Mouse (Mus musculus) C2C12 (cell line): Measurements from ENCODE around the gene Hmga2.

Experiments
- CTCF ChIP-seq: IDR thresholded peaks from one replicate; pipeline ENCODE4 v1.5.1; 2011; ENCODE audit not compliant: control insufficient read depth, insufficient read depth, insufficient read length
- MYOD1 ChIP-seq: IDR thresholded peaks from one replicate; pipeline ENCODE4 v1.6.1; 2011; ENCODE audit warnings: low read depth; ENCODE audit not compliant: control insufficient read depth, insufficient read length
- USF1 ChIP-seq: IDR thresholded peaks from one replicate; pipeline ENCODE4 v1.6.1; 2011; ENCODE audit warnings: low read depth, mild to moderate bottlenecking, control low read depth, moderate library complexity

DNA sequence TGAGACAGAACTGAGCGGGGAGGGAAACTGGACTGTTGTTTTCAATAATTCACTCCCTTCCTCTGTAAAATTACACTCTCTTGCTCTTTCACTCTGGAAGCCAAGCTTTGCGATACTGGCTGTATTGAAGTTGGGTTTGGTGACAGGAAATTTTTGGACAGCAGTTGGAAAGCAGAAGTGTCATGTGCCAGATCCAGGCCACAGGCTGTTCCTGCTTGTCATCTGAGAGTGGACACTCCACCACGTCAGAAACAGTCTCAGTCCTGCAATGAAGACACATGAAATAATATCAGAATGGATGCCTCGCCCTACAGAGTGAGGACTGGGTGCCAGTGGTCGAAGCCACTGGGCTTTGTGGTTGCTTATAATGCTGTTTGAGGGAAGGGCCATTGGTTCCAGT, 15.2 kb upstream of the Hmga2 start:
- TF ChIP-seq CTCF (no peak), MYOD1 (no peak), USF1 (no peak)
